Mouse (Mus musculus) MEL-GATA-1-ER (cell line): ENCODE data around the gene Gm21976.

ENCODE experiments used
- DNase-seq: peaks from one replicate; pipeline ENCODE4 v3.0.0-alpha.2; 2012; ENCODE audit warnings: low read depth; ENCODE audit errors: extremely low read depth

The Gm21976 gene

GRCm38 (mm10) chr13:98353709-98354089 lies 74.0 kb downstream of the Gm21976 start:
- no peak for DNase-seq

DNA sequence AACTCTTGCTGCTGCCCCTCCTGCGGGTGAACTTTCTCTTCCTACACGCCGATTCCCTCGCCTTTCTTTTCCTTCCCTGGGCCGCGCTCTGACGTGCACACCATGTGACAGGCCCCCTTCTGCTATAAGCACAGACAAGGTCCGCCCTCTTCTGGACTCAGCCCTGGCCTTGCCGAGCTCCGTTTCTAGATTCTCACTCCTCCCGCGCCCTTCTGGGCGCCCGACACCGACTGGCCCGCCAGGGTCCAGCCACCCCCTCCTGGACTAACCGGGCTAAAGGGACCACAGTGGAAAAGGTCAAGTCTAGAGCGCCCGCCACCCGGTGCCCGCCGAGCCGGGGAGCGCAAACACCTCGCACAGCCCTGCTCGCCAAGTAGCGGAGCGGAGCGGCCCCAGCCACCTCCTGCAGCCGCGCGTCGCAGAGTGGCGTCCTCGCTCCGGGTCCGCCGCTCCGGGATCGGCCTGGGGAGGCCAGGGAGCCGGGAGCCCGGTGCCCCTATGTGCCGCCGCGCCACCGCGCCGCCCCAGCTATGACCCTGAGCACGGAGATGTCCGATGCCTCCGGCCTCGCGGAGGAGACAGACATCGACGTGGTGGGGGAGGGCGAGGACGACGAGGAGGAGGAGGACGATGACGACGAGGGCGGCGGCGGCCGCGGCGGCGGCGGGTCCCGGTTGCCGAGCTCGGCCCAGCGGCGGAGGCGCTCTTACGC lies 74.6 kb downstream of the Gm21976 start, which contains the start of gene Foxd1:
Gene Foxd1 (plus strand): TSS at position 153 of the 712 bp plus-strand sequence.
- no peak for DNase-seq

DNA sequence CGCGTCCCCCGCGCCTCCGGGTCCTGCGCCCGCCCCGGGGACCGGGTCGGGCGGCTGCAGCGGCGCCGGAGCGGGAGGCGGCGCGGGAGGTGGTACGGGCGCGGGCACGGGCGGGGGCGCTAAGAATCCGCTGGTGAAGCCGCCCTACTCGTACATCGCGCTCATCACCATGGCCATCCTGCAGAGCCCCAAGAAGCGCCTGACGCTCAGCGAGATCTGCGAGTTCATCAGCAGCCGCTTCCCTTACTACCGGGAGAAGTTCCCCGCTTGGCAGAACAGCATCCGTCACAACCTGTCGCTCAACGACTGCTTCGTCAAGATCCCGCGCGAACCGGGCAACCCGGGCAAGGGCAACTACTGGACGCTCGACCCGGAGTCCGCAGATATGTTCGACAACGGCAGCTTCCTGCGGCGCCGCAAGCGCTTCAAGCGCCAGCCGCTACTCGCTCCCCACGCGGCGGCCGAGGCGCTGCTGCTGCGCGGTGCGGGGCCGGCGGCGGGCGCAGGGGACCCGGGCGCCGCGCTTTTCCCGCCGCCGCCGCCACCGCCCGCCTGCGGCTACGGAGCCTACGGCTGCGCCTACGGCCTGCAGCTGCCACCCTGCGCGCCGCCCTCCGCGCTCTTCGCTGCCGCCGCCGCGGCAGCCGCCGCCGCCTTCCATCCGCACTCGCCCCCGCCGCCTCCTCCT lies 75.3 kb downstream of the Gm21976 start:
- DNase-seq, result no peak

DNA sequence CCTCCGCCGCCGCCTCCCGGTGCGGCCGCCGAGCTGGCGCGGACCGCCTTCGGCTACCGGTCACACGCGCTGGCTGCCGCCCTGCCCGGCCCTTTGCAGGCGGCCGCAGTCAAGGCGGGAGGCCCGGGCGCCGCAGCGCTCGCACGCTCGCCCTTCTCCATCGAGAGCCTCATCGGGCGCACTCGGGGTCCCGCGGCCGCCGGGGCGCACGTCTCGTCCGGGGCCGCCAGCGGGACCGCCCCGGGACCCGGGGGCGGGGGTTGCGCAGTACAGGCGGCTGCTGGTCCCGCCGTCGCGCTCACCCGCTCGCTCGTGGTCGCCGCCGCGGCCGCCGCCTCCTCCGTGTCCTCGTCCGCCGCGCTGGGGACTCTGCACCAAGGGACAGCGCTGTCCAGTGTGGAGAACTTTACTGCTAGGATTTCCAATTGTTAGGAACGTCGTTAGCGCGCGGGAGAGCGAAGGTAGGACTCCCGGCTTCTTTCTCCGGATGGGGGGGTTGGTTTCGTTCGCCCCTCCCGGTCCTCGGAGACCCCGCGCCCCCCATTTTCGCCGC lies 75.9 kb downstream of the Gm21976 start:
- DNase-seq, result no peak

- DNase-seq, result no peak
Observed at GRCm38 (mm10) chr13:98356176-98356972, 76.7 kb downstream of the Gm21976 start.
